Mouse (Mus musculus) C2C12 (cell line): ENCODE data around the gene Tpcn1. TPM values are rescaled to one million over a fixed set of nuclear protein-coding genes. Genes with fewer than 3 reads are reported as not detected.
A peak's percentile ranks its signal among the peaks of the same experiment; 100 is the strongest.

ENCODE experiments used
- H3K27me3 ChIP-seq: one replicate; pipeline ENCODE4 v1.6.1; 2011; ENCODE audit not compliant: control insufficient read depth, insufficient read depth, insufficient read length
- H3K36me3 ChIP-seq: one replicate; pipeline ENCODE4 v1.6.1; 2011; ENCODE audit not compliant: control insufficient read depth, insufficient read depth
- H3K4me3 ChIP-seq: one replicate; pipeline ENCODE4 v1.5.1; 2011; ENCODE audit warnings: mild to moderate bottlenecking, control low read depth; ENCODE audit not compliant: poor library complexity, insufficient read depth, severe bottlenecking
- H3K79me2 ChIP-seq: one replicate; pipeline ENCODE4 v1.6.1; 2011; ENCODE audit not compliant: control insufficient read depth, insufficient read depth
- H3K79me3 ChIP-seq: one replicate; pipeline ENCODE4 v1.6.1; 2011; ENCODE audit warnings: low read depth, control low read depth
- H3ac ChIP-seq: one replicate; pipeline ENCODE3; 2011; ENCODE audit warnings: low read depth; ENCODE audit not compliant: control insufficient read depth, insufficient read length
- CEBPB ChIP-seq: IDR thresholded peaks from one replicate; pipeline ENCODE4 v1.6.1; 2011; ENCODE audit warnings: low read depth, mild to moderate bottlenecking, control low read depth, moderate library complexity
- CTCF ChIP-seq: IDR thresholded peaks from one replicate; pipeline ENCODE4 v1.5.1; 2011; ENCODE audit not compliant: control insufficient read depth, insufficient read depth, insufficient read length
- FOSL1 ChIP-seq: IDR thresholded peaks from one replicate; pipeline ENCODE4 v1.8.0; 2011; ENCODE audit warnings: mild to moderate bottlenecking, low read length; ENCODE audit not compliant: poor library complexity, insufficient read depth, severe bottlenecking
- MAX ChIP-seq: IDR thresholded peaks from one replicate; pipeline ENCODE4 v1.6.1; 2011; ENCODE audit warnings: mild to moderate bottlenecking, control low read depth
- MYOD1 ChIP-seq: IDR thresholded peaks from one replicate; pipeline ENCODE4 v1.6.1; 2011; ENCODE audit warnings: low read depth; ENCODE audit not compliant: control insufficient read depth, insufficient read length
- MYOG ChIP-seq: IDR thresholded peaks from one replicate; pipeline ENCODE4 v1.6.1; 2011; ENCODE audit not compliant: control insufficient read depth, insufficient read length; ENCODE audit errors: extremely low read depth
- USF1 ChIP-seq: IDR thresholded peaks from one replicate; pipeline ENCODE4 v1.6.1; 2011; ENCODE audit warnings: low read depth, mild to moderate bottlenecking, control low read depth, moderate library complexity
- polyA plus RNA-seq: library from polyadenylated mRNA; unstranded; fragments of >200 nt; fragmentation: generic; extraction: Trizol; gene quantifications from one replicate; pipeline ENCODE4 v1.2.1, GENCODE M21; 2012; ENCODE audit warnings: missing spikeins

The Tpcn1 gene
- polyA plus RNA-seq, 1 experiment: 34.6 TPM

- H3K4me3 ChIP-seq: no peak overlapping the region
- peaks cover 3% of the 10 kb centered on the region for H3K79me3 ChIP-seq
- H3K36me3 ChIP-seq: peaks cover 70% of the 10 kb centered on the region
- no peak overlapping the region for H3ac ChIP-seq
- peaks cover 12% of the 10 kb centered on the region for H3K79me2 ChIP-seq
- H3K27me3 ChIP-seq: no peaks in the 10 kb centered on the region
- no peak for TF ChIP-seq CEBPB
- TF ChIP-seq FOSL1: no peak
- no peak for TF ChIP-seq MAX
- TF ChIP-seq USF1: no peak
- TF ChIP-seq CTCF: no peak
- TF ChIP-seq MYOD1: no peak
- TF ChIP-seq MYOG: no peak
Observed at GRCm38 (mm10) chr5:120621078-120621765, 32.7 kb upstream of the Tpcn1 start.

GRCm38 (mm10) chr5:120620375-120621077 lies 32.1 kb upstream of the Tpcn1 start:
- Histone ChIP-seq H3K27me3 (no peaks in the 10 kb centered on the region), H3K79me2 (peaks cover 19% of the 10 kb centered on the region), H3K4me3 (no peak overlapping the region), H3K36me3 (peaks cover 64% of the 10 kb centered on the region), H3K79me3 (peaks cover 10% of the 10 kb centered on the region), H3ac (no peak overlapping the region)
- TF ChIP-seq USF1 (no peak), CTCF (peak; percentile 86)

- TF ChIP-seq USF1: no peak
- TF ChIP-seq CTCF: peak; percentile 72
- Histone ChIP-seq H3K27me3 (no peaks in the 10 kb centered on the region), H3K79me3 (peaks cover 23% of the 10 kb centered on the region), H3K4me3 (no peak overlapping the region), H3K79me2 (peaks cover 33% of the 10 kb centered on the region), H3ac (no peak overlapping the region), H3K36me3 (peaks cover 51% of the 10 kb centered on the region)
Observed at GRCm38 (mm10) chr5:120619201-120619600, 30.7 kb upstream of the Tpcn1 start.

GRCm38 (mm10) chr5:120618778-120619177 lies 30.3 kb upstream of the Tpcn1 start:
- Histone ChIP-seq H3K4me3 (no peak overlapping the region), H3K27me3 (no peaks in the 10 kb centered on the region), H3K79me2 (peaks cover 37% of the 10 kb centered on the region), H3K79me3 (peaks cover 26% of the 10 kb centered on the region), H3K36me3 (peaks cover 47% of the 10 kb centered on the region), H3ac (no peak overlapping the region)
- TF ChIP-seq MAX: no peak

GRCm38 (mm10) chr5:120615903-120616302 lies 27.4 kb upstream of the Tpcn1 start:
- no peak for TF ChIP-seq CTCF
- TF ChIP-seq MYOD1: no peak
- TF ChIP-seq MAX: no peak
- TF ChIP-seq MYOG: no peak
- TF ChIP-seq USF1: no peak
- TF ChIP-seq CEBPB: no peak
- no peak for TF ChIP-seq FOSL1
- peaks cover 57% of the 10 kb centered on the region for H3K79me2 ChIP-seq
- H3K4me3 ChIP-seq: no peak overlapping the region
- H3ac ChIP-seq: no peak overlapping the region
- H3K27me3 ChIP-seq: no peaks in the 10 kb centered on the region
- peaks cover 33% of the 10 kb centered on the region for H3K79me3 ChIP-seq
- peaks cover 26% of the 10 kb centered on the region for H3K36me3 ChIP-seq

GRCm38 (mm10) chr5:120612822-120613604 lies 24.5 kb upstream of the Tpcn1 start:
- Histone ChIP-seq H3ac (peak overlapping the region; percentile 99), H3K27me3 (no peaks in the 10 kb centered on the region), H3K36me3 (no peaks in the 10 kb centered on the region), H3K79me3 (peaks cover 33% of the 10 kb centered on the region), H3K4me3 (peak overlapping the region; percentile 65), H3K79me2 (peaks cover 58% of the 10 kb centered on the region)
- TF ChIP-seq MYOD1: no peak
- TF ChIP-seq MAX: peak; percentile 17
